Mouse (Mus musculus) kidney, postnatal 0 days (tissue): ENCODE data around the gene Aspg. TPM values are rescaled to one million over a fixed set of nuclear protein-coding genes. Genes with fewer than 3 reads are reported as not detected.

ENCODE experiments used
- ATAC-seq: fragments of 200-750 bp; cut with Nextera tagmentation; replicated peaks from 2 replicates; pipeline ENCODE4 v1.8.0; 2017; ENCODE audit warnings: low read depth, moderate number of reproducible peaks, moderate TSS enrichment, moderate library complexity; ENCODE audit not compliant: low FRiP score
- DNase-seq: peaks from one replicate; pipeline ENCODE4 v3.0.0-alpha.2; 2016; ENCODE audit warnings: low spot score
- H3K27ac ChIP-seq: fragments of 300-500 bp; sonication (generic); 2 replicates; pipeline ENCODE4 v1.5.1; 2014; ENCODE audit warnings: mild to moderate bottlenecking
- H3K27me3 ChIP-seq: fragments of 300-500 bp; sonication (generic); 2 replicates; pipeline ENCODE4 v1.6.1; 2014; ENCODE audit warnings: low read length, mixed read lengths; ENCODE audit not compliant: insufficient read depth
- H3K36me3 ChIP-seq: fragments of 300-500 bp; sonication (generic); 2 replicates; pipeline ENCODE4 v1.6.1; 2014; ENCODE audit warnings: low read length, mixed read lengths; ENCODE audit not compliant: insufficient read depth
- H3K4me1 ChIP-seq: fragments of 300-500 bp; sonication (generic); replicated peaks from 2 replicates; pipeline ENCODE4 v1.6.1; 2014; ENCODE audit warnings: antibody characterized with exemption, low read length, mixed read lengths; ENCODE audit not compliant: insufficient read depth
- H3K4me2 ChIP-seq: fragments of 300-500 bp; sonication (generic); 2 replicates; pipeline ENCODE4 v1.6.1; 2014; ENCODE audit warnings: mild to moderate bottlenecking, low read length, moderate library complexity, mixed read lengths
- H3K4me3 ChIP-seq: fragments of 300-500 bp; sonication (generic); replicated peaks from 2 replicates; pipeline ENCODE4 v1.5.1; 2014; ENCODE audit warnings: low read depth, low read length
- H3K9ac ChIP-seq: fragments of 300-500 bp; sonication (generic); 2 replicates; pipeline ENCODE4 v1.6.1; 2014; ENCODE audit warnings: low read depth, low read length
- H3K9me3 ChIP-seq: fragments of 300-500 bp; sonication (generic); replicated peaks from 2 replicates; pipeline ENCODE4 v1.6.1; 2016; ENCODE audit warnings: low read length, inconsistent platforms, mixed read lengths
- CTCF ChIP-seq: IDR thresholded peaks from 2 replicates; pipeline ENCODE4 v1.5.1; 2016; ENCODE audit warnings: antibody characterized with exemption, low read depth, mild to moderate bottlenecking, moderate library complexity
- WGBS: fragments of 180-500 bp; shearing (Covaris S2); extraction: QIAGEN DNeasy Blood & Tissue Kit; methylation state at CpG from one replicate; pipeline ENCODE4 v1.1.7; 2014; 5-methylcytosine and 5-hydroxymethylcytosine counted together
- polyA plus RNA-seq: library from polyadenylated mRNA; unstranded; fragments of >200 nt; fragmentation: Nextera tagmentation; extraction: Ambion mirVana; gene quantifications from 2 replicates; pipeline ENCODE4 v1.2.1, GENCODE M21; 2015

Gene Aspg
- polyA plus RNA-seq, 1 experiment from 2014 or later: 2.2 TPM

DNA sequence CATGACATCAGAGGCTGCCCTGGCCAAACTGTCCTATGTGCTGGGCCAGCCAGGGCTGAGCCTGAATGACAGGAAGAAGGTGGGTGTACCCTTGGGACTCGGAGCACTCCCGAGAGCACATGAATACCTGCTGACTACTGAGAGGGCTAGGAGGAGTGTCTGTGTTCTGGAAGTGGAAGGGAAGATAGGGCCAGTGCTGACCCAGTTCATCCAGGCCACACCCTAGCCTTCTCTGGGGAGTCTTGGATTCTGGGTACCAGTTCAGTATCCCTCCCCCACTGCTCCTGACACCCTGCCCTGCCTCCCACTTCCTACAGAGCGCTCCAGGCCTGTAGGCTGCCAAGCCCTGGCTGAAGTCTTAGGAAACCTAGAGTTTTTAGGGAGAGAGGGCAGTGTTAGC is 14.7 kb downstream of the Aspg start:
- no peak for DNase-seq
- H3K27me3 ChIP-seq: no peaks in the 10 kb centered on the region
- WGBS: 68% methylated on average over 3 of the region's 3 CpGs

DNA sequence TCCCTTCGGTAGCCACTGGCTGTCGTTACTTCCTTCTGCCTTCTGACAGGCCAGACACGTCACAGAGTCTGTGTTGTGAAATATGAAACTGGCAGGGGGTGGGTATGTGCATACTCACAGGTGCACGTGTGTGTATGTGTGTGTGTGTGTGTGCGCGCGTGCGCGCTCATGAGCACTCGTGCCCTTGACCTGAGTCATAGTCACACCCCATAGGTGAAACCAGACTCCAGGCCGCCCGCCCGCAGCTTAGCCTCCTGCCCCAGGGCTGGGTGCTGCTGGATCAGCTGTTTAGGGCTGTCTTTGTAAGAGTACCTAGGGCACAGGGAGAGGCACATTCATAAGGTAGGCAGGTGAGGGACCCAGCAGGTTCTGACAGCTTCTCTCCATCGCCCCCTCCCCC is 19.4 kb downstream of the Aspg start:
- no peaks in the 10 kb centered on the region for H3K36me3 ChIP-seq
- H3K27me3 ChIP-seq: 0 out of 2 replicates have a peak, but pooled peaks cover 2% of the 10 kb centered on the region
- no peak overlapping the region for H3K4me2 ChIP-seq
- H3K27ac ChIP-seq: peak overlapping the region; percentile 19; the same call in 1 of the 2 replicates
- H3K4me1 ChIP-seq: peaks cover 5% of the 10 kb centered on the region; the same call in 1 of the 2 replicates
- no peak overlapping the region for H3K9ac ChIP-seq
- TF ChIP-seq CTCF: no peak
- ATAC-seq (peak; percentile 55; the same call in 1 of the 2 replicates), DNase-seq (no peak)
- WGBS: 41% methylated on average over 14 of the region's 14 CpGs
- no peak overlapping the region for H3K4me3 ChIP-seq
- H3K9me3 ChIP-seq: no peaks in the 10 kb centered on the region

More for the DNA sequence above, 14.7 kb downstream of the Aspg start:
- Histone ChIP-seq H3K4me1 (no peaks in the 10 kb centered on the region), H3K36me3 (no peaks in the 10 kb centered on the region), H3K4me3 (no peak overlapping the region), H3K9ac (no peak overlapping the region), H3K27ac (no peak overlapping the region), H3K4me2 (no peak overlapping the region), H3K9me3 (no peaks in the 10 kb centered on the region)
- no peak for ATAC-seq
- TF ChIP-seq CTCF: no peak

GRCm38 (mm10) chr12:112126931-112127635 is 20.6 kb downstream of the Aspg start:
- TF ChIP-seq CTCF: peak; percentile 35; the same call in 1 of the 2 replicates
- H3K9me3 ChIP-seq: no peaks in the 10 kb centered on the region
- no peak for DNase-seq
- H3K4me3 ChIP-seq: no peak overlapping the region
- no peak overlapping the region for H3K9ac ChIP-seq
- ATAC-seq: no peak
- H3K4me2 ChIP-seq: no peak overlapping the region
- H3K27ac ChIP-seq: no peak overlapping the region
- H3K27me3 ChIP-seq: 0 out of 2 replicates have a peak, but pooled peaks cover 6% of the 10 kb centered on the region
- H3K36me3 ChIP-seq: no peaks in the 10 kb centered on the region
- WGBS: 66% methylated on average over 14 of the region's 14 CpGs
- H3K4me1 ChIP-seq: peaks cover 7% of the 10 kb centered on the region; the same call in 1 of the 2 replicates

- no peak for DNase-seq
- H3K4me3 ChIP-seq: no peak overlapping the region
- peaks cover 7% of the 10 kb centered on the region; the same call in 1 of the 2 replicates for H3K4me1 ChIP-seq
- no peak for TF ChIP-seq CTCF
- ATAC-seq: no peak
- H3K27ac ChIP-seq: no peak overlapping the region
- H3K9ac ChIP-seq: no peak overlapping the region
- H3K4me2 ChIP-seq: no peak overlapping the region
- no peaks in the 10 kb centered on the region for H3K9me3 ChIP-seq
- 0 out of 2 replicates have a peak, but pooled peaks cover 6% of the 10 kb centered on the region for H3K27me3 ChIP-seq
- WGBS: 85% methylated on average over 4 of the region's 4 CpGs
- H3K36me3 ChIP-seq: no peaks in the 10 kb centered on the region
Measured at GRCm38 (mm10) chr12:112128526-112128925, 22.0 kb downstream of the Aspg start.

GRCm38 (mm10) chr12:112129300-112129856 is 22.9 kb downstream of the Aspg start:
- no peak for TF ChIP-seq CTCF
- 64% methylated on average over 6 of the region's 6 CpGs for WGBS
- Histone ChIP-seq H3K27ac (peak overlapping the region; percentile 87), H3K4me3 (no peak overlapping the region), H3K9me3 (no peaks in the 10 kb centered on the region), H3K36me3 (no peaks in the 10 kb centered on the region), H3K4me1 (peaks cover 7% of the 10 kb centered on the region; the same call in 1 of the 2 replicates), H3K4me2 (no peak overlapping the region), H3K9ac (no peak overlapping the region), H3K27me3 (0 out of 2 replicates have a peak, but pooled peaks cover 6% of the 10 kb centered on the region)
- DNase-seq (no peak), ATAC-seq (no peak)

DNA sequence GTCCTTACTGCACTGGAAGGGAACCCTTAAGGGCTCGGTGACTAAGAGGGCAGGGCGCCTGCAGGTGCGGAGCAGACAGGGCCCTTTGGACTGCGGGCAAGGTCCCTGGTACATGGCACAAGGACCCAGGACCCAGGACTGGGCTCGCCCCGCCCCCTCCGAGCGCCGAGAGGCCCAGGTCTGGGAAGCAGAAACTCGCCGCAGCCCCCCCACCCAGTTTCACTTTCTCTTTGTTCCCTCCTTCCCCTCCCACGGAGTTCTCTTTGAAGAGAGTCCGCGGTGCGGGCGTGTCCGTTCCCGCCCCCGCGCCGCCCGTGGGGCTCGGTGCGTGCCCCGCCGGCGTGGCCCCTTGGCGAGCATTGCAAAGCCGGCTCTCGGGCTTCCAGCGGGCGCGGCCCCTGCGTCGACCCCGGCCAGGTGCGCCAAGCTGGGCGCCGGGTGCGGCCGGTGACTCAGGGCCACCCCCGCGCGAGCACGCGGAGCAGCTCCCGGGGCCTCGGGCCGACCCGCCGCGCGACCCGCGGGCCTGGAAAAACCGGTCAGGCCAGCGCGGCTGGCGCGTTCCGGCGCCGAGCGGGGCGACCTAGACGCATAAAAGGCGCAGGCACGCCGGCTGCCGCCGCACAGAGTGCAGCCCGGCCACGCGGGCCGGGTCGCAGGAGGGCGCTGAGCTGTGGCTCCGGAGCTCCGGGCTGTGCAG is 23.8 kb downstream of the Aspg start:
- DNase-seq: peak; percentile 64
- peak overlapping the region; percentile 79 for H3K9ac ChIP-seq
- WGBS: under 1% methylated on average over 70 of the region's 79 CpGs
- H3K4me3 ChIP-seq: peak overlapping the region; percentile 69
- H3K27ac ChIP-seq: peak overlapping the region; percentile 87
- peak overlapping the region; percentile 96 for H3K4me2 ChIP-seq
- H3K9me3 ChIP-seq: no peaks in the 10 kb centered on the region
- 0 out of 2 replicates have a peak, but pooled peaks cover 6% of the 10 kb centered on the region for H3K27me3 ChIP-seq
- peak; percentile 86 for ATAC-seq
- no peaks in the 10 kb centered on the region for H3K36me3 ChIP-seq
- peaks cover 7% of the 10 kb centered on the region; the same call in 1 of the 2 replicates for H3K4me1 ChIP-seq
- no peak for TF ChIP-seq CTCF
